Mouse (Mus musculus) hindbrain, embryonic 13.5 days (tissue): ENCODE results near the gene Aif1l. TPM values are rescaled to one million over a fixed set of nuclear protein-coding genes. Genes with fewer than 3 reads are reported as not detected.

Experiments
- ATAC-seq: fragments of 200-750 bp; cut with Nextera tagmentation; 2 replicates; pipeline ENCODE4 v1.8.0; 2017; ENCODE audit warnings: moderate TSS enrichment; ENCODE audit not compliant: low FRiP score
- H3K27ac ChIP-seq: fragments of 300-500 bp; sonication (generic); 2 replicates; pipeline ENCODE4 v1.5.1; 2015; ENCODE audit warnings: inconsistent platforms, mild to moderate bottlenecking, moderate library complexity
- H3K27me3 ChIP-seq: fragments of 300-500 bp; sonication (generic); 2 replicates; pipeline ENCODE4 v1.6.1; 2015; ENCODE audit warnings: mild to moderate bottlenecking, inconsistent platforms
- H3K36me3 ChIP-seq: fragments of 300-500 bp; sonication (generic); 2 replicates; pipeline ENCODE4 v1.6.1; 2015; ENCODE audit warnings: mild to moderate bottlenecking, inconsistent platforms
- H3K4me1 ChIP-seq: fragments of 300-500 bp; sonication (generic); replicated peaks from 2 replicates; pipeline ENCODE4 v1.6.1; 2015; ENCODE audit warnings: inconsistent platforms
- H3K4me2 ChIP-seq: fragments of 300-500 bp; sonication (generic); 2 replicates; pipeline ENCODE4 v1.6.1; 2015; ENCODE audit warnings: inconsistent platforms, mild to moderate bottlenecking, moderate library complexity
- H3K4me3 ChIP-seq: fragments of 300-500 bp; sonication (generic); 2 replicates; pipeline ENCODE4 v1.5.1; 2015; ENCODE audit warnings: mild to moderate bottlenecking, inconsistent platforms
- H3K9ac ChIP-seq: fragments of 300-500 bp; sonication (generic); 2 replicates; pipeline ENCODE4 v1.6.1; 2015; ENCODE audit warnings: mild to moderate bottlenecking, inconsistent platforms
- H3K9me3 ChIP-seq: fragments of 300-500 bp; sonication (generic); 2 replicates; pipeline ENCODE4 v1.6.1; 2016; ENCODE audit warnings: inconsistent platforms
- WGBS: fragments of 180-500 bp; shearing (Covaris S2); methylation state at CpG from one replicate; pipeline ENCODE4 v1.1.7; 2015; 5-methylcytosine and 5-hydroxymethylcytosine counted together
- polyA plus RNA-seq: library from polyadenylated mRNA; unstranded; fragments of >200 nt; fragmentation: Nextera tagmentation; extraction: Ambion mirVana; gene quantifications from 2 replicates; pipeline ENCODE4 v1.2.1, GENCODE M21; 2015

Gene Aif1l
- polyA plus RNA-seq, 1 experiment from 2014 or later = 25.9 TPM

DNA sequence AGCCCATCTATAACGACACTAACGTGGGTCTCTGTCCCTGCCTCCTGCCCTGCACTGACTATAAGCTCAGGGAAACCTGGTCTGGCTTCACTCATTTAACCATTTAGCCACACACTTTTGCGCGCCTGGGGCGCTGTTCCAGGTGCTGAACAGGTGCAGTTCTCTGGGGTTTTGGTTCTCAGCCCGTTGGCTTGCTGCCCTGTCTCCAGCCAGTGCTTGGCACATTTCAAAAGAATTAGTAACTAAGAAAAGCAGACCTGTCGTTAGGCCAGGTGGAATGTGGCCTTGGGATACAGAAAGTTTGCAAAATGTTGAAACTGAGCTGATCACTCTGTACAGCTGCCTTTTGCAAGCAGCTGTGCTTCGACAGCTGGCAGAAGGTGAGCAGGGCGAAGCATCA, 25.1 kb upstream of the Aif1l start:
- Histone ChIP-seq H3K9ac (no peak overlapping the region), H3K36me3 (no peaks in the 10 kb centered on the region), H3K4me2 (no peak overlapping the region), H3K27ac (no peak overlapping the region), H3K4me1 (peaks cover 7% of the 10 kb centered on the region; the same call in 1 of the 2 replicates), H3K27me3 (peaks cover 17% of the 10 kb centered on the region; the same call in 1 of the 2 replicates), H3K4me3 (no peak overlapping the region), H3K9me3 (no peaks in the 10 kb centered on the region)
- 35% methylated on average over 9 of the region's 9 CpGs for WGBS
- ATAC-seq = no peak

DNA sequence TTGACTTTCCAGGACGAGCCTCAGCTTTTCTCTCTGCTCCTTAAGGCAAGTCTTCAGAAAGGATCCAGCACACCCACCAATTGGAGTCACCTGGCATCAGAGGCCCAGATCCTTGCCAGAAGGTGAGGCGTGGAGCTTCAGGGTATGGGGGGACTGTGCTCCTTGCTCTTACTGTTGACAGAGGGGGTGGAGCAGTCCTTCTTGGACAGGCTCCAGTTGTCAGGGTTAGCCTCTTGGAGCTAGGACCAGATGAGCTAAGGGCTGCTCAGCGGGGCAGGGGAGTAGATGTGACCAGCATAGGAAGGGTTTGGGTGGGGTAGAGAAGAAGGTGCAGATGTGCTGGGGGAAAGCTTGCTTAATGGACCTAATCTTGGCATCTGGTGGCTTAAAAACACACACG, 24.0 kb upstream of the Aif1l start:
- ATAC-seq = no peak
- no peak overlapping the region for H3K4me3 ChIP-seq

DNA sequence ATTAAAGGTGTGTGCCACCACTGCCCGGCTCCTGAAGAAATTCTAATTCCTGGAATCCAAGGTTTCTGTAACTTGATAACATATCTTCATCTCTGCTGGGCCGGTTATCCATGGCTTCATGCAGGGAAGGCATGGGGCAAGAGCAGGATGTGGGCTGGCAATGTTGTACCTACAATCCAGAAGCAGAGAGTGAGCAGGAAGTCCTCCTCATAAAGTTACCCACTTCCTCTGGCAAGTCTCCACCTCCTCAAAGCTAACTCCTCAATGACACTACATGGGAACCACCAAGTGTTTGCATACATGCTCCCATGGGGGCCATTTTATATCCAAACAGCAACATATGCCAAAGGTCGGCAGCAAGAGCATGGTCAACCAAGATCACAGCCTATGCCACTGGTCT, 20.3 kb upstream of the Aif1l start:
- Histone ChIP-seq H3K4me2 (no peak overlapping the region), H3K9ac (no peak overlapping the region), H3K27me3 (0 out of 2 replicates have a peak, but pooled peaks cover 9% of the 10 kb centered on the region), H3K9me3 (no peaks in the 10 kb centered on the region), H3K4me3 (no peak overlapping the region), H3K4me1 (0 out of 2 replicates have a peak, but pooled peaks cover 4% of the 10 kb centered on the region), H3K36me3 (no peaks in the 10 kb centered on the region), H3K27ac (no peak overlapping the region)
- WGBS = 89% methylated on average over 3 of the region's 3 CpGs
- ATAC-seq = no peak

More for the DNA sequence above, 24.0 kb upstream of the Aif1l start:
- no peaks in the 10 kb centered on the region for H3K9me3 ChIP-seq
- no peaks in the 10 kb centered on the region for H3K4me1 ChIP-seq
- H3K4me2 ChIP-seq = no peak overlapping the region
- WGBS = 66% methylated on average over 4 of the region's 4 CpGs
- peak overlapping the region; percentile 29; the same call in 1 of the 2 replicates for H3K9ac ChIP-seq
- H3K36me3 ChIP-seq = no peaks in the 10 kb centered on the region
- H3K27ac ChIP-seq = no peak overlapping the region
- H3K27me3 ChIP-seq = peaks cover 17% of the 10 kb centered on the region; the same call in 1 of the 2 replicates

DNA sequence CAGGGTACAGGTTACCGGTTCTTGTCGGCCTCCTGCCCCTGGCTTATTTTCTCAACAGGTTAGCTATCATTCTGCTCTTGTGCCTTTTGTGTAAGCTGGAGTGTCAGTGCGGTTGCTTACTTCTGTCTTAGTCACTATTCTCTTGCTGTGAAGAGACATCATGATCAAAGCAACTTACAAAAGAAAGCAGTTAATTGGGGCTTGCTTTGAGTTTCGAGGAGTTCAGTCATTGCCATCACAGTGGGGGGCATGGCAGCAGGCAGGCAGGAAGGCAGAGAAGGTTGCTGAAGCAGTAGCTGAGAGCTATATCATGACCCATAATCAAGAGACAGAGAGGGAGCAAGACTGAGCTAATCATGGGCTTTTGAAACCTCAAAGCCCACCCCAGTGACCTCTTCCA, 15.4 kb upstream of the Aif1l start:
- no peaks in the 10 kb centered on the region for H3K9me3 ChIP-seq
- H3K4me3 ChIP-seq = no peak overlapping the region
- no peak for ATAC-seq
- H3K27ac ChIP-seq = no peak overlapping the region
- H3K4me2 ChIP-seq = no peak overlapping the region
- 0 out of 2 replicates have a peak, but pooled peaks cover 5% of the 10 kb centered on the region for H3K4me1 ChIP-seq
- H3K27me3 ChIP-seq = 0 out of 2 replicates have a peak, but pooled peaks cover 4% of the 10 kb centered on the region
- H3K36me3 ChIP-seq = no peaks in the 10 kb centered on the region
- H3K9ac ChIP-seq = no peak overlapping the region
- 32% methylated on average over 4 of the region's 4 CpGs for WGBS

DNA sequence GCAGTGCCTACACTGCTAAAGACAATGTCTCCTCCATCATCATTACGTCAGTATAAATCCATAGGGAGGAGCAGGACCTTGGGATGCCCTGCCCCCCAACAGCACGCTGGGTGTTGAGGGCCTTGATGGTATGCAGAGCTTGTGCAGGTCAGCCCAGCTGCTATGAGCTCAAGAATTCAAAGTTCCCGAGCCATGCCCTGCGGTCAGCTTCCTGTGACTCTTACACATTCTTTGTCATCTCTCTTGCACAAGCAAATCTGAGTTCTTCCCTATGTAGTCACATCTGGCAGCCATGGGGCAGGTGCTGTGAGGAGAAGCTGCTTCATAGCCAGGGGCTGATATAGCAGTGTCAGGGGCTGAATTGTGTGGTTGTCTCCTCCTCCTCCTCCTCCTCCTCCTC, 14.9 kb upstream of the Aif1l start:
- H3K27me3 ChIP-seq = 0 out of 2 replicates have a peak, but pooled peaks cover 4% of the 10 kb centered on the region
- ATAC-seq = no peak
- H3K9me3 ChIP-seq = no peaks in the 10 kb centered on the region
- no peaks in the 10 kb centered on the region for H3K36me3 ChIP-seq
- H3K9ac ChIP-seq = no peak overlapping the region
- H3K27ac ChIP-seq = no peak overlapping the region
- no peak overlapping the region for H3K4me2 ChIP-seq
- no peak overlapping the region for H3K4me3 ChIP-seq
- 0 out of 2 replicates have a peak, but pooled peaks cover 5% of the 10 kb centered on the region for H3K4me1 ChIP-seq
- WGBS = 51% methylated on average over 4 of the region's 4 CpGs

DNA sequence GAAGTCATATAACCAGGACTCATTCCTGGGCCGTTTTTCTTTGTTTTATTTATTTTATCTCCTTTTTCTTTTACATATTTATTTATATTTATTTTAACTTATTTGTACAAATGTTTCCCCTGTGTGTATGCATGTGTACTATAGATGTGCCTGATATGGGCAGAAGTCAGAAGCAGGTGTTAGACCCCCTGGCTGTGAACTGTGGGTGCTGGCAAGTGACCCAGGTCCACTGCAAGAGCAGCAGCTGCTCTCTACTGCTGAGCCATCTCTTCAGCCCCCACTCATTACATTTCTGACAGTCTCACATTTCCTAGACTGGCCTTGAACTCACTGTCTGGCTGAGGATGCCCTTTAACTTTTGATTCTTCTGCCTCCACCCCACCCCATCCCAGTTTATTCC, 11.6 kb upstream of the Aif1l start:
- H3K9me3 ChIP-seq = no peaks in the 10 kb centered on the region
- WGBS = 91% methylated on average over 1 of the region's 1 CpGs
- no peaks in the 10 kb centered on the region for H3K36me3 ChIP-seq
- 0 out of 2 replicates have a peak, but pooled peaks cover 5% of the 10 kb centered on the region for H3K4me1 ChIP-seq
- no peak overlapping the region for H3K9ac ChIP-seq
- no peak overlapping the region for H3K4me3 ChIP-seq
- ATAC-seq = no peak
- H3K4me2 ChIP-seq = no peak overlapping the region
- H3K27me3 ChIP-seq = no peaks in the 10 kb centered on the region
- H3K27ac ChIP-seq = no peak overlapping the region

DNA sequence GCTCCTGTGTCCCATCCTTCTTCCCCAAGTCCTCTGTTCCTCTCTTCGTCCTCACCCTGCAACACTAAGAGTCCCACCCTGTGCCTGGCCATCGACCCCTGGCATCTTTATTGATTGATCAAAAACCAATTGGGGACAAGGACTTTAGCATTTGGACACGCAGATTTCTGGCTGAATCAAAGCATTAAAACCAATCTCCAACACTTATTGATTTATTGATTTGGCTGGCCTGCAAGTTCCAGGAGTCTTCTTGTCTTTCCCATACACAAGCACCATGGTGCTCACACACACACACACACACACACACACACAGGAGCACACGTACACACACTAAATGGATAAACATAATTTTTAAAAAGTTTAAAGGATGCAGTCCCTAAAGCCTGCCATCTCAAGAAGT, 6.9 kb upstream of the Aif1l start:
- Histone ChIP-seq H3K4me3 (no peak overlapping the region), H3K4me2 (no peak overlapping the region), H3K36me3 (no peaks in the 10 kb centered on the region), H3K9me3 (no peaks in the 10 kb centered on the region), H3K27me3 (0 out of 2 replicates have a peak, but pooled peaks cover 4% of the 10 kb centered on the region), H3K27ac (no peak overlapping the region), H3K4me1 (no peaks in the 10 kb centered on the region), H3K9ac (no peak overlapping the region)
- 80% methylated on average over 4 of the region's 4 CpGs for WGBS
- ATAC-seq = no peak

DNA sequence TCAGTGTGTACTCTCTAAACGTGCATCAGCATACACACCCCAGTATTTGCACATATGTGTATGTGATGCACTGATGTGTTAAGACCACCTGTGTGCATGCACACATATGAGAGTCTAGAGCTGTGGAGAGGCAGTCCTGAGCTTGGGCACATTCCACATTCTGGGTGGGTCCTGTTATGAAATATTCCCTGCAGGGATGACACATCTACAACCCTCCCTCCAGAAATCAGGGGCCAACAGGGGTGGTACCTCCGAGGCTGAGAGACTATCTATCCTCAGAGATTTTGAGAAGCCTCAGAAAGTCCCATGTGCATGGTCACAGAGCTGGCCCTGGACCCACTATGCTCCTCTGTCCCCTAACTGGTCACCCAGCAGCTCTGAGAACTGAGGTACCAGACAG, 4.4 kb upstream of the Aif1l start:
- Histone ChIP-seq H3K36me3 (no peaks in the 10 kb centered on the region), H3K9ac (no peak overlapping the region), H3K4me3 (no peak overlapping the region), H3K27me3 (peaks cover 26% of the 10 kb centered on the region), H3K27ac (no peak overlapping the region), H3K9me3 (no peaks in the 10 kb centered on the region), H3K4me1 (peaks cover 9% of the 10 kb centered on the region), H3K4me2 (no peak overlapping the region)
- no peak for ATAC-seq
- 75% methylated on average over 2 of the region's 2 CpGs for WGBS

DNA sequence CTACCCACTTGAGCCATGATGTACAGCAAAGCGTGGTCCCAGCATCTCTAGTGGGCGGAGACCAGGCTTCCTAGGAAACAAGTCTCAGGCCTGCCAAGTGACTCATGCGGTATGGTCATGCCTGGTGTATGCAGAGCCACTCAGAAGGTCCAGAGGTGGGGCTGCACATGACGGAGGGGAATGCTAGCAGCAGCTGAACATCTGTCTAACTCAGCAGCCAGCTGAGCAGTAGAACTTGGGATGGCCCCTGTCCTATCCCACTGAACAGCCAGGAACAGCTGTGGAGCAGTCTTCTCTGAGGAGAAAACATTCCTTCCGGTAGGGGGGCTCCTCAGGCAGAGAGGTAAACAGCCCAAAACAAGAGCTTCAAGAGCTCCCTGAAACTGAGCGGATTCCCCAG, 1.5 kb upstream of the Aif1l start:
- no peak for ATAC-seq
- Histone ChIP-seq H3K4me2 (no peak overlapping the region), H3K27ac (no peak overlapping the region), H3K4me1 (peaks cover 31% of the 10 kb centered on the region), H3K4me3 (no peak overlapping the region), H3K27me3 (peaks cover 35% of the 10 kb centered on the region), H3K9me3 (no peaks in the 10 kb centered on the region), H3K36me3 (no peaks in the 10 kb centered on the region), H3K9ac (no peak overlapping the region)
- 74% methylated on average over 6 of the region's 6 CpGs for WGBS

DNA sequence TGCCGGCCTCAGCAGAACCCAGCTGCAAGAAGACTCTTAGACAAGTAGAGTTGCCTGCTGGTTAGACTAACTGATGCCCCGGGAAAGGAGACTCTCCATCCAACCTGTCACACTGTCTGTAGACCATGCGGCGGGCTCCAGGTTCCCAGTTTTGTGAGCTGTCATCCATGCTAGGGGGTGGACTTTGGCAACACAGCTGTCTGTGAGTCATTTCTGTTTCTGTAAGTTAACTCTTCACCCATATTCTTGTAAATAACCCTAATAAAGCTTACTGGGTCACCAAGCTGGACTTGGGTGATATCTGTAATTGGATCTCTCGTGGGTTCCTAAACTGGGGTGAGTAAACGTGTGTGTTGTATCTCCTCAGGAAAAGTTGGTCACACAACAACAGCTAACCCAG, 1.1 kb upstream of the Aif1l start:
- Histone ChIP-seq H3K9ac (no peak overlapping the region), H3K27ac (no peak overlapping the region), H3K9me3 (no peaks in the 10 kb centered on the region), H3K27me3 (peaks cover 35% of the 10 kb centered on the region), H3K36me3 (no peaks in the 10 kb centered on the region), H3K4me3 (no peak overlapping the region), H3K4me1 (peaks cover 34% of the 10 kb centered on the region), H3K4me2 (no peak overlapping the region)
- no peak for ATAC-seq
- WGBS = 78% methylated on average over 6 of the region's 6 CpGs

DNA sequence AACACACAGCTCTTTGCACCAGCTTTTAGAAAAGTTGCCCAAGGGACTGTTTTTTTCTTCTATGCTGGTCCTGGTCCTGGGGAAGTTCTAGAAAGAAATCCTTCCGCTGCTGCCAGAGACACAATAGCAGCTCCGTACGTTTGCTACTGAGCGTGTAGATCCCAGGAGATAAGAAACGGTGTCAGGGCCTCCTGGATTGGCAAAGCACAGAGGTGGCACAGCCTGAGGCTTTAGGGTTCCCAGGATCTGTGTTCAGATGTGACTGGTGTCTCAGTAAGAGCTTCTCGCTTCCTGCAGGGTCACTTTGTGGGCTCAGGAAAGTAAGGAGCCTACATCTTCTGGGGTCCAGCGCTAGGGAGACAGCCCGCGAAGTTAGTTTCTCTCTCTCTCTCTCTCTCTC, 1.0 kb downstream of the Aif1l start:
- no peaks in the 10 kb centered on the region for H3K36me3 ChIP-seq
- H3K4me1 ChIP-seq = peaks cover 45% of the 10 kb centered on the region
- peak overlapping the region; percentile 94 for H3K4me2 ChIP-seq
- peak overlapping the region; percentile 75; the same call in 1 of the 2 replicates for H3K9ac ChIP-seq
- H3K4me3 ChIP-seq = peak overlapping the region; percentile 66
- no peak overlapping the region for H3K27ac ChIP-seq
- no peaks in the 10 kb centered on the region for H3K9me3 ChIP-seq
- ATAC-seq = no peak
- peaks cover 32% of the 10 kb centered on the region for H3K27me3 ChIP-seq
- WGBS = 15% methylated on average over 9 of the region's 9 CpGs

DNA sequence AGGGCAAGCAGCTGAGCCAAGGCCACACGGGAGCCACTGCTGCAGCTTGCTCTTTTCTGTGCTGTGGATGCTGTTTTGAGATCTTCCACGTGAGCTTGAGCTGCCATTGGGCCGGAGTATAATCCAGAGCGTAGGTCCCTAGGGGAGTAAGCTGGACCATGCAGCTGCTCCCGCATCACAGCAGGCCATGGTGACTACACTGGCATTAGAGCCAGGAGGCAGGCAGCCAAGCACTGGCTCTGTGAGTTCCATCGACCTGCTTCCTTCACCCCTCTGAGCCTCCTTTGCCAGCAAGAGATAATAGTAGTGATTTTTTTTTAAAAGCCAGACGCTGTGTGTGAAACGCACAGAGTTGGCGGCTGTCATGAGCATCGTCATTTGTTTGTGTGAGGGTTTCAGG, 2.3 kb downstream of the Aif1l start:
- Histone ChIP-seq H3K4me2 (peak overlapping the region; percentile 94; the same call in 1 of the 2 replicates), H3K4me1 (peaks cover 45% of the 10 kb centered on the region), H3K9me3 (no peaks in the 10 kb centered on the region), H3K9ac (no peak overlapping the region), H3K27ac (no peak overlapping the region; the same call in 1 of the 2 replicates), H3K27me3 (peaks cover 31% of the 10 kb centered on the region), H3K36me3 (no peaks in the 10 kb centered on the region), H3K4me3 (no peak overlapping the region)
- 82% methylated on average over 10 of the region's 10 CpGs for WGBS
- ATAC-seq = no peak

DNA sequence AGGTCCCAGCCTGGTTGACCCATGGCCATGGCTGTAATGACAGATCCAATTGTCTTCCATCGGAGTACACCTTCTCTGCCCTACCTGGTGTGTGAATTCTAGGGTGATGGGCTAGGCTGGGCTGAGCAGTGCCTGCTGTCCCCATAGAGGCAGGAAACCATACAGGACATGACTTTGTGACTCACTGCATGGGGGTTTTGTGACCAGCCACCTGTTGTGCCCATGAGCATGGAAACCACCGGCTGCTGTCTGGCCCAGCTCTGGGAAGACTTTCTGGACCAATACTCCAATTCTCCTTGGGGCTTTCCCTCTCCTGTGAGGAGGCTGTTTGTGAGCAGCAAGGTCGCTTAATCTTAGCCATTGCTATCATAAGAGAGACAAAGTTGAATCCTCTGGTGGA, 2.8 kb downstream of the Aif1l start:
- no peak overlapping the region for H3K4me3 ChIP-seq
- H3K27me3 ChIP-seq = peaks cover 31% of the 10 kb centered on the region
- no peaks in the 10 kb centered on the region for H3K36me3 ChIP-seq
- H3K4me2 ChIP-seq = no peak overlapping the region; the same call in 1 of the 2 replicates
- WGBS = 91% methylated on average over 3 of the region's 3 CpGs
- ATAC-seq = no peak
- H3K27ac ChIP-seq = no peak overlapping the region
- H3K9me3 ChIP-seq = no peaks in the 10 kb centered on the region
- H3K9ac ChIP-seq = no peak overlapping the region
- peaks cover 45% of the 10 kb centered on the region for H3K4me1 ChIP-seq
